Mouse (Mus musculus) midbrain, postnatal 0 days (tissue): ENCODE measurements around the gene Erich6b. TPM values are rescaled to one million over a fixed set of nuclear protein-coding genes. Genes with fewer than 3 reads are reported as not detected.

Source experiments
- ATAC-seq: fragments of 200-750 bp; cut with Nextera tagmentation; 2 replicates; pipeline ENCODE4 v1.8.0; 2017; ENCODE audit warnings: moderate number of reproducible peaks, mild to moderate bottlenecking, moderate TSS enrichment, moderate library complexity; ENCODE audit not compliant: low FRiP score
- DNase-seq: peaks from one replicate; pipeline ENCODE4 v3.0.0-alpha.2; 2015; ENCODE audit warnings: low spot score
- H3K27ac ChIP-seq: fragments of 300-500 bp; sonication (generic); 2 replicates; pipeline ENCODE4 v1.5.1; 2014; ENCODE audit warnings: low read depth, mild to moderate bottlenecking, low read length, mixed read lengths
- H3K27me3 ChIP-seq: fragments of 300-500 bp; sonication (generic); 2 replicates; pipeline ENCODE4 v1.6.1; 2014; ENCODE audit warnings: low read length, control low read depth, mixed read lengths; ENCODE audit not compliant: insufficient read depth
- H3K36me3 ChIP-seq: fragments of 300-500 bp; sonication (generic); 2 replicates; pipeline ENCODE4 v1.6.1; 2014; ENCODE audit warnings: low read length, control low read depth, mixed read lengths; ENCODE audit not compliant: insufficient read depth
- H3K4me1 ChIP-seq: fragments of 300-500 bp; sonication (generic); 2 replicates; pipeline ENCODE4 v1.6.1; 2014; ENCODE audit warnings: mild to moderate bottlenecking, control low read depth, antibody characterized with exemption, low read length, mixed read lengths; ENCODE audit not compliant: insufficient read depth
- H3K4me2 ChIP-seq: fragments of 300-500 bp; sonication (generic); 2 replicates; pipeline ENCODE4 v1.6.1; 2014; ENCODE audit warnings: low read depth, mild to moderate bottlenecking, low read length, mixed read lengths; ENCODE audit not compliant: poor library complexity, severe bottlenecking
- H3K4me3 ChIP-seq: fragments of 300-500 bp; sonication (generic); 2 replicates; pipeline ENCODE4 v1.5.1; 2014; ENCODE audit warnings: low read depth, mild to moderate bottlenecking, low read length, moderate library complexity
- H3K9ac ChIP-seq: fragments of 300-500 bp; sonication (generic); replicated peaks from 2 replicates; pipeline ENCODE4 v1.6.1; 2014; ENCODE audit warnings: mild to moderate bottlenecking, low read length, moderate library complexity, mixed read lengths; ENCODE audit not compliant: poor library complexity, severe bottlenecking
- H3K9me3 ChIP-seq: fragments of 300-500 bp; sonication (generic); 2 replicates; pipeline ENCODE4 v1.6.1; 2016; ENCODE audit warnings: low read length, control low read depth
- CTCF ChIP-seq: IDR thresholded peaks from 2 replicates; pipeline ENCODE4 v1.5.1; 2016; ENCODE audit warnings: antibody characterized with exemption, mild to moderate bottlenecking
- WGBS: fragments of 180-500 bp; shearing (Covaris S2); extraction: QIAGEN DNeasy Blood & Tissue Kit; methylation state at CpG from one replicate; pipeline ENCODE4 v1.1.7; 2014; 5-methylcytosine and 5-hydroxymethylcytosine counted together
- polyA plus RNA-seq: library from polyadenylated mRNA; unstranded; fragments of >200 nt; fragmentation: Nextera tagmentation; extraction: Ambion mirVana; gene quantifications from 2 replicates; pipeline ENCODE4 v1.2.1, GENCODE M21; 2015
- total RNA-seq: library from RNA; depleted of rRNA; stranded (reverse); fragments of >200 nt; gene quantifications from 2 replicates; pipeline ENCODE4 v1.2.3, GENCODE M21; 2014; rRNA removed

The Erich6b gene
- total and polyA plus RNA-seq, 2 experiments from 2014 or later = not detected

- no peaks in the 10 kb centered on the region for H3K9me3 ChIP-seq
Measured at GRCm38 (mm10) chr14:75708986-75709385, 66.9 kb downstream of the Erich6b start.

GRCm38 (mm10) chr14:75711731-75712130 lies 69.7 kb downstream of the Erich6b start:
- H3K4me1 ChIP-seq = no peaks in the 10 kb centered on the region
- H3K27ac ChIP-seq = no peak overlapping the region
- H3K36me3 ChIP-seq = peaks cover 23% of the 10 kb centered on the region
- DNase-seq (no peak), ATAC-seq (no peak)
- WGBS = 96% methylated on average over 3 of the region's 3 CpGs
- H3K9ac ChIP-seq = no peak overlapping the region
- no peak for TF ChIP-seq CTCF
- H3K9me3 ChIP-seq = no peaks in the 10 kb centered on the region
- no peaks in the 10 kb centered on the region for H3K27me3 ChIP-seq
- H3K4me2 ChIP-seq = no peak overlapping the region
- no peak overlapping the region for H3K4me3 ChIP-seq

More at GRCm38 (mm10) chr14:75708986-75709385, 66.9 kb downstream of the Erich6b start:
- Histone ChIP-seq H3K36me3 (peaks cover 30% of the 10 kb centered on the region), H3K9ac (no peak overlapping the region), H3K27ac (no peak overlapping the region), H3K4me1 (no peaks in the 10 kb centered on the region), H3K27me3 (no peaks in the 10 kb centered on the region), H3K4me2 (no peak overlapping the region), H3K4me3 (no peak overlapping the region)
- no peak for DNase-seq
- ATAC-seq = no peak
- 83% methylated on average over 1 of the region's 1 CpGs for WGBS
- TF ChIP-seq CTCF = no peak

GRCm38 (mm10) chr14:75712687-75713086 lies 70.6 kb downstream of the Erich6b start:
- H3K4me3 ChIP-seq = no peak overlapping the region
- DNase-seq (no peak), ATAC-seq (no peak)
- peaks cover 26% of the 10 kb centered on the region for H3K36me3 ChIP-seq
- TF ChIP-seq CTCF = no peak
- H3K9me3 ChIP-seq = no peaks in the 10 kb centered on the region
- no peak overlapping the region for H3K4me2 ChIP-seq
- H3K9ac ChIP-seq = no peak overlapping the region
- no peak overlapping the region for H3K27ac ChIP-seq
- 82% methylated on average over 5 of the region's 5 CpGs for WGBS
- H3K4me1 ChIP-seq = no peaks in the 10 kb centered on the region
- H3K27me3 ChIP-seq = no peaks in the 10 kb centered on the region

GRCm38 (mm10) chr14:75713661-75714060 lies 71.6 kb downstream of the Erich6b start:
- Histone ChIP-seq H3K9me3 (no peaks in the 10 kb centered on the region), H3K9ac (no peak overlapping the region), H3K4me2 (no peak overlapping the region), H3K27me3 (no peaks in the 10 kb centered on the region), H3K4me1 (no peaks in the 10 kb centered on the region), H3K36me3 (peaks cover 35% of the 10 kb centered on the region), H3K27ac (no peak overlapping the region), H3K4me3 (no peak overlapping the region)
- ATAC-seq (no peak), DNase-seq (peak; percentile 66)
- WGBS = 74% methylated on average over 4 of the region's 4 CpGs
- peak; percentile 81 for TF ChIP-seq CTCF

GRCm38 (mm10) chr14:75716410-75716809 lies 74.4 kb downstream of the Erich6b start:
- 89% methylated on average over 4 of the region's 4 CpGs for WGBS
- H3K9me3 ChIP-seq = no peaks in the 10 kb centered on the region
- DNase-seq (no peak), ATAC-seq (no peak)
- no peaks in the 10 kb centered on the region for H3K27me3 ChIP-seq
- no peak overlapping the region for H3K9ac ChIP-seq
- no peak overlapping the region for H3K4me3 ChIP-seq
- H3K4me2 ChIP-seq = no peak overlapping the region
- no peaks in the 10 kb centered on the region for H3K4me1 ChIP-seq
- no peak overlapping the region for H3K27ac ChIP-seq
- no peak for TF ChIP-seq CTCF
- peaks cover 37% of the 10 kb centered on the region for H3K36me3 ChIP-seq

Other genes with a start within 250 kb of the Erich6b start
- gene Siah3, start 186.3 kb upstream of the Erich6b start, total RNA-seq = 6.8 and 9.2 TPM in 2 replicates
- gene Siah3, start 186.3 kb upstream of the Erich6b start, polyA plus RNA-seq = 2.5 and 3.1 TPM in 2 replicates
- gene Spert, start 49.1 kb upstream of the Erich6b start, total RNA-seq = not detected in 2 replicates
- gene Spert, start 49.1 kb upstream of the Erich6b start, polyA plus RNA-seq = not detected in 2 replicates
- 19.3 and 26.3 TPM in 2 replicates for gene Cog3, start 112.3 kb downstream of the Erich6b start, total RNA-seq
- gene Cog3, start 112.3 kb downstream of the Erich6b start, polyA plus RNA-seq = 12.6 and 12.9 TPM in 2 replicates
- gene Slc25a30, start 144.8 kb downstream of the Erich6b start, total RNA-seq = 9.6 and 17.1 TPM in 2 replicates
- gene Slc25a30, start 144.8 kb downstream of the Erich6b start, polyA plus RNA-seq = 6.2 and 6.5 TPM in 2 replicates
- 555 and 595 TPM in 2 replicates for gene Tpt1, start 202.8 kb downstream of the Erich6b start, total RNA-seq
- 612 and 651 TPM in 2 replicates for gene Tpt1, start 202.8 kb downstream of the Erich6b start, polyA plus RNA-seq